Mouse (Mus musculus): ENCODE measurements around the gene Iqcd. TPM values are rescaled to one million over a fixed set of nuclear protein-coding genes. Genes with fewer than 3 reads are reported as not detected.

The Iqcd gene
- polyA plus RNA-seq, 1 experiment from 2014 or later = 0.55 TPM

DNA sequence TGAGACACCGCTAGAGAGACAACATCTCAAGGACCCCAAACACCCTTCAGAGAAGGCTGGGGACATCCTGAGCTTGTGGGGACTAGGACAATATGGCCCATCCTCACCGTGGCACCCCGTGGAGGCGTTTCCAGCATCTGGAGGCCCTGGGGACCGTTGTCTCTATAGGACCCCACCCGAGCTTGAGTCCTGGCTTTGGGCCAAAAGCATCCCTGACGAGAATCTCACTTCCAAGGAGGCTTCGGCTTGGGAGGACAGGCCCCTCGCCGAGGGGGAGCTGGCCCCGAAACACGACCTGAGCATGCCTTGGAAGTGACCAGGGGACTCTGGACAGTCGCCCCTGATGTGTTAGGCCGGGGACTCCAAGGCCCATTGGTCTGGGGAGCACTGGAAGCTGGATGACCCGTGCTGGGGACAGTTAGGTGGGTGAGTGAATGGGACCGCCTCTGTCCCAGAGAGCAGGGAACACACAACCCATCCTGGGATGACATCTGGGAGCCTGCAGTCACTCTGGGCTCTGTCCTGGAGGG is 20.5 kb downstream of the Iqcd start:
- Histone ChIP-seq H3K4me1 (ENCODE audit: control insufficient read depth, insufficient read depth, low read length) (peaks cover 3% of the 10 kb centered on the region), H3K4me2 (ENCODE audit: low read depth, low read length) (no peak overlapping the region), H3K27ac (replicated peaks; ENCODE audit: low read depth, low read length) (no peak overlapping the region), H3K4me3 (ENCODE audit: low read depth, low read length) (no peak overlapping the region), H3K9ac (replicated peaks; ENCODE audit: low read length) (no peak overlapping the region), H3K36me3 (replicated peaks; ENCODE audit: control insufficient read depth, insufficient read depth, low read depth, low read length) (no peaks in the 10 kb centered on the region), H3K27me3 (ENCODE audit: control insufficient read depth, insufficient read depth, low read length) (no peaks in the 10 kb centered on the region), H3K9me3 (replicated peaks; ENCODE audit: control insufficient read depth, low read length) (no peaks in the 10 kb centered on the region)
- ATAC-seq (replicated peaks; ENCODE audit: insufficient number of reproducible peaks, low FRiP score, low TSS enrichment, low read depth) = no peak
- DNase-seq (ENCODE audit: low spot score) = no peak
- 90% methylated on average over 16 of the region's 16 CpGs for WGBS

DNA sequence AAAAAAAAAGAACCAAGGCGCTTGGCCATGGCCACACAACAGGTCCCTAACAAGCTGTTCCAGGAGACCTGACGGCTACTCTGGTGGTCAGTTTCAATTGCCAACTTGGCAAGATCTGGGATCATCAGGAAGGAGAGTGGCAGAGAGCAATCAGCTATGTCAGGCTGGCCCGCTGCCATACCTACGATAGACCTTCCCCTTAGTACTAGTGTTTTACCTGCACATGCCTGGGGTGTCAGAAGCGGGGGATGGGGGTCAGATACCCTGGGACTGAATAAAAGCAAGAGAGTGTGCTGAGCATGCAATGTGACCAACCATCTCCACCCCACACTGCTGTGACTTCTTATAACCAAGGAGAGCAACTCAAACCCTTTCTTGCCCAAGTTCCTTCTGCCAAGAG is 22.1 kb downstream of the Iqcd start:
- Histone ChIP-seq H3K4me3 (ENCODE audit: low read depth, low read length) (no peak overlapping the region), H3K9ac (replicated peaks; ENCODE audit: low read length) (no peak overlapping the region; the same call in 1 of the 2 replicates), H3K4me2 (ENCODE audit: low read depth, low read length) (no peak overlapping the region), H3K27ac (replicated peaks; ENCODE audit: low read depth, low read length) (no peak overlapping the region), H3K36me3 (replicated peaks; ENCODE audit: control insufficient read depth, insufficient read depth, low read depth, low read length) (no peaks in the 10 kb centered on the region), H3K27me3 (ENCODE audit: control insufficient read depth, insufficient read depth, low read length) (no peaks in the 10 kb centered on the region), H3K4me1 (ENCODE audit: control insufficient read depth, insufficient read depth, low read length) (peaks cover 3% of the 10 kb centered on the region), H3K9me3 (replicated peaks; ENCODE audit: control insufficient read depth, low read length) (no peaks in the 10 kb centered on the region)
- 94% methylated on average over 5 of the region's 5 CpGs for WGBS
- no peak for DNase-seq (ENCODE audit: low spot score)
- ATAC-seq (replicated peaks; ENCODE audit: insufficient number of reproducible peaks, low FRiP score, low TSS enrichment, low read depth) = no peak

DNA sequence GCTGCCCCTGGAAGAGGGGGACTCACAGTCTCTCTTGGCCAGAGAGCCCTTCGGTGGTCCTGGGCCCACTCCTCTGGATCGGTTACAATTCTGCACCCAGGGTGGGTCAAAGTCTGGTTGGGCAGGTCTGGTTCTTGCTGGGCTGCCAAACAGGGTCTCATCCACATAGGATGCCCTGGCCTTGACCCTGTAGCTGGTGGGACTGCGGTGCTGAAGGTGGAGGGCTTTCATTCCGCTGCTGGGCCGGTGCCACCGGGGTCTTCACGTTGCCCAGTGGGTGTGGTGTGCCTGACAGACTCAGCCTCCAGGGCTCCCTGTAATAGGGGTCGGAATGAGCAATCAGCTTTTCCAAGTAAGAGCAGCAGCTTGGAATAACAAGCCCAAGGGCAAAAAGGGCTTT is 22.6 kb downstream of the Iqcd start:
- peak overlapping the region; percentile 79 for H3K4me2 ChIP-seq (ENCODE audit: low read depth, low read length)
- WGBS = 44% methylated on average over 8 of the region's 8 CpGs
- no peaks in the 10 kb centered on the region for H3K36me3 ChIP-seq (replicated peaks; ENCODE audit: control insufficient read depth, insufficient read depth, low read depth, low read length)
- peak overlapping the region; percentile 75 for H3K4me3 ChIP-seq (ENCODE audit: low read depth, low read length)
- no peak overlapping the region for H3K27ac ChIP-seq (replicated peaks; ENCODE audit: low read depth, low read length)
- peak overlapping the region; percentile 43; the same call in 1 of the 2 replicates for H3K9ac ChIP-seq (replicated peaks; ENCODE audit: low read length)
- ATAC-seq (replicated peaks; ENCODE audit: insufficient number of reproducible peaks, low FRiP score, low TSS enrichment, low read depth) = no peak
- no peaks in the 10 kb centered on the region for H3K27me3 ChIP-seq (ENCODE audit: control insufficient read depth, insufficient read depth, low read length)
- peaks cover 3% of the 10 kb centered on the region for H3K4me1 ChIP-seq (ENCODE audit: control insufficient read depth, insufficient read depth, low read length)
- H3K9me3 ChIP-seq (replicated peaks; ENCODE audit: control insufficient read depth, low read length) = no peaks in the 10 kb centered on the region
- no peak for DNase-seq (ENCODE audit: low spot score)

DNA sequence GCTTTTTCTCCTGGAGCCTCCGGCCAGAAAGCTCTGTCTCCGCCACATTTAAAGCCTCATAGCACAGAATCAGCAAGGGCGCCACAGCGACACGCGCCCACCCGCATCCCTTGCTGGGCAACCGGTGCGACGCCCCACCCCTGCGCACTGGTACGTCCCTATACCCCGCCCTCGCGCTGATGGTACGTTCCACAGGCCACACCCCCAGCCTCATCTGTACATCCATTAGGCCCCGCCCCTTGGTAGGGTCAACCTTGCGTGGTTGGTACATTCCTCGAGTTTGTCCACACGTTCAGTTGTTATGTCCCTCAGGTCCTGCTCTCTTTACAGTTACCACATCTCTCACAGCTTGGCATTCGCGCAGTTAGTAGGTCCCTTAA is 23.6 kb downstream of the Iqcd start, which contains the start of the genes Rita1 and Ddx54:
Rita1 (minus strand) TSS at position 148 of the 380 bp plus-strand sequence.
Ddx54 (plus strand) TSS at position 298 of the 380 bp plus-strand sequence.
- H3K4me1 ChIP-seq (ENCODE audit: control insufficient read depth, insufficient read depth, low read length) = peaks cover 3% of the 10 kb centered on the region
- H3K36me3 ChIP-seq (replicated peaks; ENCODE audit: control insufficient read depth, insufficient read depth, low read depth, low read length) = no peaks in the 10 kb centered on the region; the same call in none of the 2 replicates
- H3K27me3 ChIP-seq (ENCODE audit: control insufficient read depth, insufficient read depth, low read length) = no peaks in the 10 kb centered on the region
- peak within 1 kb of the TSS; percentile 75 for H3K4me3 ChIP-seq (ENCODE audit: low read depth, low read length)
- H3K4me2 ChIP-seq (ENCODE audit: low read depth, low read length) = peak within 1 kb of the TSS; percentile 79
- peak within 1 kb of the TSS; percentile 67 for H3K9ac ChIP-seq (replicated peaks; ENCODE audit: low read length)
- H3K9me3 ChIP-seq (replicated peaks; ENCODE audit: control insufficient read depth, low read length) = no peaks in the 10 kb centered on the region
- under 1% methylated on average over 22 of the region's 22 CpGs for WGBS
- DNase-seq (ENCODE audit: low spot score) (peak; percentile 96), ATAC-seq (replicated peaks; ENCODE audit: insufficient number of reproducible peaks, low FRiP score, low TSS enrichment, low read depth) (peak; percentile 76)
- peak within 1 kb of the TSS; percentile 1; the same call in 1 of the 2 replicates for H3K27ac ChIP-seq (replicated peaks; ENCODE audit: low read depth, low read length)

DNA sequence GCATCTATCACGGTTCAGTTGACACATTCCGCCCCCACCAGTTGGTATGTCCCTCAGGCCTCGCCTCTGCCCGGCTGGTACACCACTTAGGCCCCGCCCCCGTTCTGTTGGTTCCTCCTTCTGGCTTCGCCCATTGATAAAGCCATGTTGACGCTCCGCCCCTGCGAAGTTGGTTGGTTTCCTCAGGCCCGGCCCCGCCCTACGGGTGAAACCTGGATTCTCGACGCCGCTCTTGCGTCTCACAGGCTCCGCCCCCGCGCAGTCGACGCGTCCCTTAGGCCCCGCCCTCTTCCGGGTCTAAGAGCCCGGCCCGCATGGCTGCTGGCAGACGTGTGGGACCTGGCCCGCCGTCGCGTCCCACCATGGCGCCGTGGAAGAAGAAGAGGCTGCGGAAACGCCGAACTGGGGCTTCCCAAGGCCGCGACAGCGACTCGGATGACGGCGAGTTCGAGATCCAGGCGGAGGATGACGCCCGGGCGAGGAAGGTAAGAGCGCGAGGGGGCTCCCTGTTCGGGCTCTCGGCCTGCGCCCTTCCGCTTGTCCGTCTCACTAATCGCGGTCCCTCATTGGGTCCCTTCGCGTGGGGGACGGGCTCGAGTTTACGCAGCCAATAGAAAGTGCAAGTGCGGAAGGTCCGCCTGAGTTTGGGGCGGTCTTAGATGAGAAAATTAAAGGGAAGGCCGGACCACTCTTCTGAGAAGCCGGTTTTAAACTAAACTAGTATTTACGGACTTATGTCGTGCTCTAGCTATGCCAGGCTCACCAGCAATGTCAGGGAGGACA is 24.2 kb downstream of the Iqcd start:
- peak; percentile 88 for ATAC-seq (replicated peaks; ENCODE audit: insufficient number of reproducible peaks, low FRiP score, low TSS enrichment, low read depth)

DNA sequence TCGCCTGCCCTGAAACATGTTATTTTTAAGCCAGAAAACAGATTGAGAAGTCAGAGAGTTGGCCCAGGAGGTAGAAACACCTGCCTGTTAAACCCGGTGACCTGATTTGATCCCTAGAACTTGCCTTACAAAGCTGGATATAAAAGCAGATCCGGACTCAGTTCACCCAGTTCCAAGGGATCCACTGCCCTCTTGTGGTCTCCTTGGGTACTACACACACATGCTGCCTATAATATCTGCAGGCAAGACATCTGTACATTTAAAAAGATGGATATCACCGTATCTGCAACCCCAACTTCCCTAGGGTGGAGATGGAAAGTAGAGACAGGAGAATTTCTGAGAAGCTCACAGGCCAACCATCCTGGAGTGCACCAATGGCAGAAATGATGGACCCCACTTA is 27.1 kb downstream of the Iqcd start:
- Histone ChIP-seq H3K4me2 (ENCODE audit: low read depth, low read length) (no peak overlapping the region), H3K27me3 (ENCODE audit: control insufficient read depth, insufficient read depth, low read length) (no peaks in the 10 kb centered on the region), H3K4me1 (ENCODE audit: control insufficient read depth, insufficient read depth, low read length) (peaks cover 3% of the 10 kb centered on the region), H3K9me3 (replicated peaks; ENCODE audit: control insufficient read depth, low read length) (no peaks in the 10 kb centered on the region), H3K4me3 (ENCODE audit: low read depth, low read length) (no peak overlapping the region), H3K27ac (replicated peaks; ENCODE audit: low read depth, low read length) (no peak overlapping the region), H3K9ac (replicated peaks; ENCODE audit: low read length) (no peak overlapping the region), H3K36me3 (replicated peaks; ENCODE audit: control insufficient read depth, insufficient read depth, low read depth, low read length) (peaks cover 7% of the 10 kb centered on the region)
- peak; percentile 45 for DNase-seq (ENCODE audit: low spot score)
- ATAC-seq (replicated peaks; ENCODE audit: insufficient number of reproducible peaks, low FRiP score, low TSS enrichment, low read depth) = no peak
- 97% methylated on average over 4 of the region's 4 CpGs for WGBS

More for the DNA sequence above, 24.2 kb downstream of the Iqcd start:
- Histone ChIP-seq H3K9ac (replicated peaks; ENCODE audit: low read length) (peak overlapping the region; percentile 67), H3K9me3 (replicated peaks; ENCODE audit: control insufficient read depth, low read length) (no peaks in the 10 kb centered on the region), H3K27ac (replicated peaks; ENCODE audit: low read depth, low read length) (no peak overlapping the region; the same call in 1 of the 2 replicates), H3K4me2 (ENCODE audit: low read depth, low read length) (peak overlapping the region; percentile 79), H3K36me3 (replicated peaks; ENCODE audit: control insufficient read depth, insufficient read depth, low read depth, low read length) (no peaks in the 10 kb centered on the region; the same call in none of the 2 replicates), H3K4me1 (ENCODE audit: control insufficient read depth, insufficient read depth, low read length) (peaks cover 3% of the 10 kb centered on the region), H3K27me3 (ENCODE audit: control insufficient read depth, insufficient read depth, low read length) (no peaks in the 10 kb centered on the region), H3K4me3 (ENCODE audit: low read depth, low read length) (peak overlapping the region; percentile 75)
- WGBS = under 1% methylated on average over 69 of the region's 69 CpGs
- DNase-seq (ENCODE audit: low spot score) = peak; percentile 100

DNA sequence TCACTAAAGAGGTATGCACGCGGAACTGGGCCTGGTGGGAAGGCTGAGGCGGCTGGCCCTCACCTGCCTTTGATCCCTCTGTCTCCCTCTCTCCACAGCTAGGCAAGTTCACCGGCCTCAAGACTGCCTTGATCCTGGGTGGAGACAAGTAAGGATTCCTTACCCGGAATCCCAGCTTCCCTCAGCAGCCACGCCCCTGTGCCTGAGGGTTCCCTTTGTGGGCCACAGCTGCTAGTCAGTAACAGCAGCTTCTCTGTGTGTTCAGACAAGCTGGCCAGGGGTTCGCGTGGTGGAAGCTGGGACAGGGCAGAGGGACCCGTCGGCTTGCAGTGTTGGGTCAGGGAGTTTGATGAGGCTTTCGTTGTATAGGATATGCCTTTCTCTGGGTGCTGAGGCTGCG is 30.0 kb downstream of the Iqcd start:
- Histone ChIP-seq H3K4me3 (ENCODE audit: low read depth, low read length) (no peak overlapping the region), H3K36me3 (replicated peaks; ENCODE audit: control insufficient read depth, insufficient read depth, low read depth, low read length) (peaks cover 12% of the 10 kb centered on the region), H3K27ac (replicated peaks; ENCODE audit: low read depth, low read length) (no peak overlapping the region), H3K27me3 (ENCODE audit: control insufficient read depth, insufficient read depth, low read length) (no peaks in the 10 kb centered on the region), H3K4me2 (ENCODE audit: low read depth, low read length) (no peak overlapping the region), H3K9me3 (replicated peaks; ENCODE audit: control insufficient read depth, low read length) (no peaks in the 10 kb centered on the region), H3K9ac (replicated peaks; ENCODE audit: low read length) (no peak overlapping the region), H3K4me1 (ENCODE audit: control insufficient read depth, insufficient read depth, low read length) (no peaks in the 10 kb centered on the region)
- no peak for ATAC-seq (replicated peaks; ENCODE audit: insufficient number of reproducible peaks, low FRiP score, low TSS enrichment, low read depth)
- 81% methylated on average over 12 of the region's 12 CpGs for WGBS
- no peak for DNase-seq (ENCODE audit: low spot score)

DNA sequence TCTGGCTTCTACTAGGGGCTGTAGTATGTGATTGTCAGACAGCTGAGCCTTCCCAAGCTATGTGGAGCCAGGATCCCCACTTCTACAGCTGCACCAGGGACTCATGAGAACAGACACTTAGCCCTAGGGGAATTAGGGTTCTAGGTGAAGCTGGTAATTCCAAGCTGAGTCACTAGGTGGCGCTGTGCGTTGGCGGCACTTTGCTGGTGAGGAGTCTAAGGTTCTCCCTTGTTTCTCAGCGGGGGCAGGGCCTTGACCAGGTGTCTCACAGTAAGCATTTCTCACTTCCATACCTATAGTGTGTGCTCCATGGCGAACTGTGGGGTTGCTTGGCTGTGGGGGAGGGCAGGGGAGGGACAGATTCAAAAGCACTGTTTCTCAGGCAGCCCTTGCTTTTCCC is 30.4 kb downstream of the Iqcd start:
- WGBS = 26% methylated on average over 5 of the region's 5 CpGs
- Histone ChIP-seq H3K4me2 (ENCODE audit: low read depth, low read length) (no peak overlapping the region), H3K4me1 (ENCODE audit: control insufficient read depth, insufficient read depth, low read length) (no peaks in the 10 kb centered on the region), H3K36me3 (replicated peaks; ENCODE audit: control insufficient read depth, insufficient read depth, low read depth, low read length) (peaks cover 15% of the 10 kb centered on the region), H3K9ac (replicated peaks; ENCODE audit: low read length) (no peak overlapping the region), H3K9me3 (replicated peaks; ENCODE audit: control insufficient read depth, low read length) (no peaks in the 10 kb centered on the region), H3K4me3 (ENCODE audit: low read depth, low read length) (no peak overlapping the region), H3K27me3 (ENCODE audit: control insufficient read depth, insufficient read depth, low read length) (no peaks in the 10 kb centered on the region), H3K27ac (replicated peaks; ENCODE audit: low read depth, low read length) (no peak overlapping the region)
- DNase-seq (ENCODE audit: low spot score) (peak; percentile 75), ATAC-seq (replicated peaks; ENCODE audit: insufficient number of reproducible peaks, low FRiP score, low TSS enrichment, low read depth) (no peak)

Data from embryonic facial prominence, embryonic 11.5 days (tissue).